Comparison of ENCODE assay signal across 21 mouse cellular contexts in the genomic region with DNA sequence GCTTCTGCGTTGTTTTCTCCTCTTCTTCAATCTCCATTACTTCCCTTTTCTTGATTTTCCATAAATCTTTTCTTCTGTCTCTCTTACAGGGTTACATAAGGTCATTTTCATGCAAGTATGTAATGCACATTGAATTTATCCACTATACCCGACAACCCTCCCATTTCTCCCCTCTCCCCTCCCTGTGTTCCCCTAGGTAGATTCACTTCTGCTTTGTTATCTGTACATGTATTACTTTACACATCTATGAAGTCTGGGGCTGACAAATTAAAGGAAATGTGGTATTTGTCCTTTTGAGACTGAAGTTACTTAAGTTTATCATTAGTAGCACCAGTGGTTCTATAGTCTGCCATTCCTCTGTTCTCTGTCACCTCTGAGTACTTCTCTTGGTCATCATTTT. TPM values are rescaled to one million over a fixed set of nuclear protein-coding genes. Genes with fewer than 3 reads are reported as not detected.
DNase-seq lines count a peak whose midpoint lies in the region; ATAC-seq and TF ChIP-seq lines count a peak whose summit lies in the region.
"Had no signal": no experiment of that assay in that cellular context is flagged by ENCODE, and none has a peak within 500 bp of the region (broad histone marks: within the 10 kb centered on the region; RNA-seq: fewer than 3 reads in every experiment).

No protein-coding gene starts in this region.

- ATAC-seq in common myeloid progenitor, adult 5-6 weeks (replicated peaks; ENCODE audit: low read depth, poor library complexity, severe bottlenecking): peak; percentile 84
- ATAC-seq in granulocyte monocyte progenitor cell, adult 5-6 weeks (replicated peaks; ENCODE audit: poor library complexity, severe bottlenecking): peak; percentile 53; the same call in 1 of the 2 replicates
- peak; percentile 50; the same call in 1 of the 2 replicates for ATAC-seq in megakaryocyte progenitor cell, adult 5-6 weeks (replicated peaks; ENCODE audit: poor library complexity)
- ATAC-seq: activated CD4-positive, CD25-positive, alpha-beta regulatory T cell, adult 4 months; CD4-positive, CD25-positive, alpha-beta regulatory T cell, adult 4 months; Patski had no signal

- H3K27ac ChIP-seq in gastrocnemius, adult 2 months: no peak overlapping the region

- intact Hi-C loops in gastrocnemius, adult 2 months (cut with DNase I): no loop called here

- peak; percentile 3 for DNase-seq in A20 (ENCODE audit: low read depth, low spot score)
- no peak for DNase-seq in kidney, postnatal 10 days
- DNase-seq in cerebellum, postnatal 14 days: no peak
- DNase-seq in embryo, embryonic 11 days: no peak
- no peak for DNase-seq in gastrocnemius, adult 2 months
- DNase-seq: adrenal gland, adult 2 months; adrenal gland, adult 8-10 months; adrenal gland, postnatal 10 days; adrenal gland, postnatal 14 days; adrenal gland, postnatal 25 days; adrenal gland, postnatal 36 days; B cell, adult 2 months; cerebellum, adult 11 months; cerebellum, adult 11-12 months; cerebellum, adult 18-20 months had no signal

- TF ChIP-seq CTCF in gastrocnemius, adult 2 months (IDR thresholded peaks at IDR 0.05): no peak

- H3K4me3 ChIP-seq in gastrocnemius, adult 2 months: no peak overlapping the region

RNA-seq across cellular contexts. Expression of a gene that starts 18.2 kb away (rescaled TPM):
- not detected in 2 replicates for total RNA-seq in common myeloid progenitor, adult 5-6 weeks (2017)
- total RNA-seq in granulocyte monocyte progenitor cell, adult 5-6 weeks (2014; fragmentation: Nextera tagmentation): 0.38 TPM in 1 of 2 replicates, not detected in the other
- 0.22 TPM in 1 of 2 replicates, not detected in the other for total RNA-seq in granulocyte monocyte progenitor cell, adult 5-6 weeks (2017)
- total RNA-seq in megakaryocyte progenitor cell, adult 5-6 weeks (2015): 0.44 TPM in 1 of 2 replicates, not detected in the other
- total RNA-seq in megakaryocyte progenitor cell, adult 5-6 weeks (2017): 0.34 TPM in 1 of 2 replicates, not detected in the other
- total RNA-seq in gastrocnemius, adult 2 months (2021): not detected
- total RNA-seq: adrenal gland, adult 2 months; adrenal gland, postnatal 25 days had no signal

RNA-seq across cellular contexts. Expression of a gene that starts 48.2 kb away (rescaled TPM):
- 5.6 and 8.5 TPM in 2 replicates for total RNA-seq in common myeloid progenitor, adult 5-6 weeks (2017)
- total RNA-seq in granulocyte monocyte progenitor cell, adult 5-6 weeks (2014; fragmentation: Nextera tagmentation): 1.6 and 2.7 TPM in 2 replicates
- 4.8 and 6.2 TPM in 2 replicates for total RNA-seq in granulocyte monocyte progenitor cell, adult 5-6 weeks (2017)
- 3.3 and 3.4 TPM in 2 replicates for total RNA-seq in megakaryocyte progenitor cell, adult 5-6 weeks (2015)
- total RNA-seq in megakaryocyte progenitor cell, adult 5-6 weeks (2017): 5.9 and 6.7 TPM in 2 replicates
- 1 to 10 TPM; 5.9 to 6.4 TPM for total RNA-seq in gastrocnemius, adult 2 months (2021)
